Mouse (Mus musculus) brain, embryonic 18.5 days (tissue): Measurements from ENCODE around the gene Mymx.

Source experiments
- DNase-seq: peaks from one replicate; pipeline ENCODE4 v3.0.0-alpha.2; 2012; ENCODE audit warnings: low read depth, low spot score

Gene Mymx

GRCm38 (mm10) chr17:45610144-45610866 lies 8.4 kb upstream of the Mymx start:
- DNase-seq, result no peak

GRCm38 (mm10) chr17:45608396-45608795 lies 6.5 kb upstream of the Mymx start:
- no peak for DNase-seq

- no peak for DNase-seq
Measured at GRCm38 (mm10) chr17:45606992-45607879, 5.3 kb upstream of the Mymx start.

GRCm38 (mm10) chr17:45602984-45603383 lies 1.1 kb upstream of the Mymx start:
- no peak for DNase-seq

GRCm38 (mm10) chr17:45601325-45601724 lies 577 bp downstream of the Mymx start:
- DNase-seq, result no peak

GRCm38 (mm10) chr17:45600267-45600666 lies 1.6 kb downstream of the Mymx start:
- no peak for DNase-seq

GRCm38 (mm10) chr17:45599446-45600242 lies 2.3 kb downstream of the Mymx start, which contains the start of gene Slc29a1:
Slc29a1 (minus strand) TSS chr17:45599606.
- no peak for DNase-seq

- no peak for DNase-seq
Measured at GRCm38 (mm10) chr17:45598891-45599290, 3.0 kb downstream of the Mymx start.

- DNase-seq, result no peak
Measured at GRCm38 (mm10) chr17:45598376-45598775, 3.5 kb downstream of the Mymx start.

- DNase-seq, result no peak
Measured at GRCm38 (mm10) chr17:45597787-45598186, 4.1 kb downstream of the Mymx start.

- no peak for DNase-seq
Measured at GRCm38 (mm10) chr17:45596631-45597396, 5.1 kb downstream of the Mymx start.

GRCm38 (mm10) chr17:45595736-45596390 lies 6.0 kb downstream of the Mymx start:
- DNase-seq, result no peak

GRCm38 (mm10) chr17:45594881-45595735 lies 6.8 kb downstream of the Mymx start:
- DNase-seq, result no peak

GRCm38 (mm10) chr17:45594195-45594594 lies 7.7 kb downstream of the Mymx start:
- no peak for DNase-seq

- no peak for DNase-seq
Measured at GRCm38 (mm10) chr17:45593479-45593878, 8.4 kb downstream of the Mymx start.

GRCm38 (mm10) chr17:45592606-45593431 lies 9.1 kb downstream of the Mymx start:
- DNase-seq, result no peak

- no peak for DNase-seq
Measured at GRCm38 (mm10) chr17:45591701-45592605, 9.9 kb downstream of the Mymx start.

- no peak for DNase-seq
Measured at GRCm38 (mm10) chr17:45590410-45590809, 11.5 kb downstream of the Mymx start.
